Mouse (Mus musculus): ENCODE data around the gene Snd1. TPM values are rescaled to one million over a fixed set of nuclear protein-coding genes. Genes with fewer than 3 reads are reported as not detected.
"Not testable (repeated sequence)": the region's sequence is repeated elsewhere in the genome, so short reads cannot be mapped to it uniquely, and the experiment has no call there.

Snd1 gene
- polyA plus RNA-seq, 1 experiment from 2014 or later: 127 TPM

DNA sequence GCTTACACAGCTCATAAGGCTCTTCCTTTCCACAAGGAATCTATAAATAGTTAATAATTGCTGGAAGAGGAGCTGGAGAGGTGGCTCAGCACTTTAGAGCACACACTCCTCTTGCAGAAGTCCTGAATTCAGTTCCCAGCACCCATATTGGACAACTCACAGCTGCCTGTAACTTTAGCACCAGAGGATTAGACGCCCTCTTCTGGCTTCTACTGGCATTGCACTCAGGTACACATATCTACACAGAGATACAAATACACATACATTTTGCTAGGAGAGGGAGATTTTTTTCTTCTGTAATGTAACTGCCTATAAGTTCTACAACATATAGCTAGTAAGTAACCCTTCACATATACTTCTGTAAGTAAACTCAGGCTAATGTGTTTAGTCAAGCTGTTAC, 440.0 kb downstream of the Snd1 start:
- Histone ChIP-seq H3K4me3 (ENCODE audit: low read length) (no peak overlapping the region), H3K9ac (ENCODE audit: low read depth, low read length) (no peak overlapping the region), H3K4me1 (ENCODE audit: control insufficient read depth, insufficient read depth, low read length) (peaks cover 3% of the 10 kb centered on the region; the same call in 1 of the 2 replicates), H3K36me3 (ENCODE audit: control insufficient read depth, insufficient read depth, low read length) (no peaks in the 10 kb centered on the region), H3K27ac (ENCODE audit: low read length) (no peak overlapping the region), H3K4me2 (ENCODE audit: low read depth, low read length) (no peak overlapping the region), H3K27me3 (replicated peaks; ENCODE audit: control insufficient read depth, insufficient read depth, low read length) (no peaks in the 10 kb centered on the region), H3K9me3 (ENCODE audit: control insufficient read depth, low read length) (no peaks in the 10 kb centered on the region)
- no peak for ATAC-seq
- 60% methylated on average over 1 of the region's 1 CpGs for WGBS

GRCm38 (mm10) chr6:28916630-28917029, 441.7 kb downstream of the Snd1 start:
- 0 out of 2 replicates have a peak overlapping the region, but pooled peaks have one; percentile 9 for H3K27ac ChIP-seq (ENCODE audit: low read length)
- H3K9ac ChIP-seq (ENCODE audit: low read depth, low read length): no peak overlapping the region
- WGBS: 36% methylated on average over 8 of the region's 8 CpGs
- no peaks in the 10 kb centered on the region for H3K9me3 ChIP-seq (ENCODE audit: control insufficient read depth, low read length)
- peaks cover 3% of the 10 kb centered on the region; the same call in 1 of the 2 replicates for H3K4me1 ChIP-seq (ENCODE audit: control insufficient read depth, insufficient read depth, low read length)
- no peaks in the 10 kb centered on the region for H3K27me3 ChIP-seq (replicated peaks; ENCODE audit: control insufficient read depth, insufficient read depth, low read length)
- H3K4me3 ChIP-seq (ENCODE audit: low read length): no peak overlapping the region
- ATAC-seq: peak; percentile 53
- no peak overlapping the region for H3K4me2 ChIP-seq (ENCODE audit: low read depth, low read length)
- H3K36me3 ChIP-seq (ENCODE audit: control insufficient read depth, insufficient read depth, low read length): no peaks in the 10 kb centered on the region

DNA sequence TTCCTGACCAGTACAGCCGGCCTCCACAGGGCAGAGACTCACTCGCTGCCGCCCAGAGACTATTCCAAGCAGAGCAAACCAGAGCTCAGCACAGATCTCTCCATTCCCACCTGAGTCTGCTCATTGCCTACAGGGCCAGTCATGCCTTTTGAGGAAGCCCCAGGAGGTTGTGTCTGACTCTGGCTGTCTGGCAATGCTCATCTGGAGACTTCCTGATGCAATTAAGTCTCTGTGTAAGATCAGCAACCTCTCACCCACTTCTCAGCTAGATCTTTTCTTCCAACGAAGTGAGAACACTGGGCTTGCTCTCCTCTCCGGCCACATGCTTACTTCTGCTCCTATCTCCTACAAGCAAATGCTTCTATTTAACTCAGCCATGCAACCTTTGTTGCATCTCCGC, 444.4 kb downstream of the Snd1 start:
- WGBS: 51% methylated on average over 6 of the region's 6 CpGs
- Histone ChIP-seq H3K27ac (ENCODE audit: low read length) (no peak overlapping the region), H3K36me3 (ENCODE audit: control insufficient read depth, insufficient read depth, low read length) (no peaks in the 10 kb centered on the region), H3K27me3 (replicated peaks; ENCODE audit: control insufficient read depth, insufficient read depth, low read length) (no peaks in the 10 kb centered on the region), H3K9me3 (ENCODE audit: control insufficient read depth, low read length) (no peaks in the 10 kb centered on the region), H3K9ac (ENCODE audit: low read depth, low read length) (no peak overlapping the region), H3K4me3 (ENCODE audit: low read length) (no peak overlapping the region), H3K4me1 (ENCODE audit: control insufficient read depth, insufficient read depth, low read length) (peaks cover 3% of the 10 kb centered on the region; the same call in 1 of the 2 replicates), H3K4me2 (ENCODE audit: low read depth, low read length) (no peak overlapping the region)
- ATAC-seq: no peak

DNA sequence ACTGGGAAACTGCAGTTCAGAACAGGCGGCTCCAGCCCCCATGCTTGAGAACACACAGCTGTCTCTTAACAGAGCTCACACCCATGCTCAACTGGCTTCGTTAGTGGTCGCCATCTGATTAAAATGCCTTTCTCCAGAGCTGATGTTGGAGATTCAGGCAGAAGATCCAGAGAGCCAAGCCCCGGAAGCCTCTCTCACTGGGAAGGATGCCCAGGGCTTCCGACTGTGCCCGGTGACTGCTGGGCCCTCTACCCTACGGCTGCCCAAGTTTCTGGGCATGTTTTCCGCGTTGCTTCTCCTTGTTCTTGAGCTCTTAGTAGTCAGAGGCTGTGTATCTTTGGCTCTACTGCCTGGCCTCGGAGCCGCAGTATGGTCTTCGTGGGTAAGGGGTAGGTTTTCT, 447.4 kb downstream of the Snd1 start:
- Histone ChIP-seq H3K4me2 (ENCODE audit: low read depth, low read length) (no peak overlapping the region), H3K27me3 (replicated peaks; ENCODE audit: control insufficient read depth, insufficient read depth, low read length) (no peaks in the 10 kb centered on the region), H3K9ac (ENCODE audit: low read depth, low read length) (no peak overlapping the region), H3K36me3 (ENCODE audit: control insufficient read depth, insufficient read depth, low read length) (no peaks in the 10 kb centered on the region), H3K4me1 (ENCODE audit: control insufficient read depth, insufficient read depth, low read length) (no peaks in the 10 kb centered on the region), H3K9me3 (ENCODE audit: control insufficient read depth, low read length) (no peaks in the 10 kb centered on the region), H3K4me3 (ENCODE audit: low read length) (no peak overlapping the region), H3K27ac (ENCODE audit: low read length) (no peak overlapping the region)
- ATAC-seq: no peak
- 87% methylated on average over 12 of the region's 12 CpGs for WGBS

- Histone ChIP-seq H3K9ac (ENCODE audit: low read depth, low read length) (no peak overlapping the region), H3K4me2 (ENCODE audit: low read depth, low read length) (no peak overlapping the region), H3K9me3 (ENCODE audit: control insufficient read depth, low read length) (no peaks in the 10 kb centered on the region), H3K27me3 (replicated peaks; ENCODE audit: control insufficient read depth, insufficient read depth, low read length) (no peaks in the 10 kb centered on the region), H3K36me3 (ENCODE audit: control insufficient read depth, insufficient read depth, low read length) (no peaks in the 10 kb centered on the region), H3K4me3 (ENCODE audit: low read length) (no peak overlapping the region), H3K27ac (ENCODE audit: low read length) (no peak overlapping the region), H3K4me1 (ENCODE audit: control insufficient read depth, insufficient read depth, low read length) (no peaks in the 10 kb centered on the region)
- 72% methylated on average over 11 of the region's 11 CpGs for WGBS
- ATAC-seq: no peak
These were observed 448.3 kb downstream of the Snd1 start for GRCm38 (mm10) chr6:28923091-28923824.

- Histone ChIP-seq H3K9ac (ENCODE audit: low read depth, low read length) (no peak overlapping the region), H3K27me3 (replicated peaks; ENCODE audit: control insufficient read depth, insufficient read depth, low read length) (no peaks in the 10 kb centered on the region), H3K27ac (ENCODE audit: low read length) (no peak overlapping the region), H3K36me3 (ENCODE audit: control insufficient read depth, insufficient read depth, low read length) (no peaks in the 10 kb centered on the region), H3K4me2 (ENCODE audit: low read depth, low read length) (no peak overlapping the region), H3K4me3 (ENCODE audit: low read length) (no peak overlapping the region), H3K9me3 (ENCODE audit: control insufficient read depth, low read length) (no peaks in the 10 kb centered on the region), H3K4me1 (ENCODE audit: control insufficient read depth, insufficient read depth, low read length) (no peaks in the 10 kb centered on the region)
- 84% methylated on average over 10 of the region's 10 CpGs for WGBS
- ATAC-seq: no peak
These were observed 448.9 kb downstream of the Snd1 start for GRCm38 (mm10) chr6:28923837-28924236.

- not testable (repeated sequence) for H3K4me2 ChIP-seq (ENCODE audit: low read depth, low read length); H3K9me3 ChIP-seq (ENCODE audit: control insufficient read depth, low read length); H3K27me3 ChIP-seq (replicated peaks; ENCODE audit: control insufficient read depth, insufficient read depth, low read length); H3K4me1 ChIP-seq (ENCODE audit: control insufficient read depth, insufficient read depth, low read length); H3K4me3 ChIP-seq (ENCODE audit: low read length); H3K9ac ChIP-seq (ENCODE audit: low read depth, low read length); H3K27ac ChIP-seq (ENCODE audit: low read length); H3K36me3 ChIP-seq (ENCODE audit: control insufficient read depth, insufficient read depth, low read length); ATAC-seq
- WGBS: 64% methylated on average over 10 of the region's 24 CpGs
These were observed 453.0 kb downstream of the Snd1 start for GRCm38 (mm10) chr6:28927987-28928386.

DNA sequence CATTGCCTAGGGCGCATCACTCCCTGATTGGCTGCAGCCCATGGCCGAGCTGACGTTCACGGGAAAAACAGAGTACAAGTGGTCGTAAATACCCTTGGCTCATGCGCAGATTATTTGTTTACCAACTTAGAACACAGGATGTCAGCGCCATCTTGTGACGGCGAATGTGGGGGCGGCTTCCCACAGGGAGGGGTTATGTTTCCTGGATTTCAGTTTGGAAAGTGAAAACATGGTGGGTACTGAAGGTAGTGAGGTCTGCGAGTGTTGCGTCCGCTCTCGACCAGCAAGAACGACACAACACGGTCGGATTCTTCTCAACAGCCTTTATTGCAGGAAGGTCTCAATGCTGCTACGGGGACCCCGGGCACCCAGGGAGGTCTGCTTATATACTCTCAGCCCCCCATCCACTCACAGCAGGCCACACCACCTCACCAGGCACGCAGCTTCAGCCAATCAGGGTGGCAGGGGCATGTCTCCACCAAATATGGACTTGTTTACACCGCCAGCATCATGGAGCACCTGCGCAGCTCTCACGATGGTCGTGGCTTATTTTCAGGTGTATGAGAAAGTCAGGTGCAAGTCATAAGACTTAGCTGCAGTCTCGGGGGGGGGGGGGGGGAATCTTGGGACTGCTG, 454.3 kb downstream of the Snd1 start:
- not testable (repeated sequence) for H3K9ac ChIP-seq (ENCODE audit: low read depth, low read length); H3K27me3 ChIP-seq (replicated peaks; ENCODE audit: control insufficient read depth, insufficient read depth, low read length); H3K4me2 ChIP-seq (ENCODE audit: low read depth, low read length); H3K9me3 ChIP-seq (ENCODE audit: control insufficient read depth, low read length); H3K36me3 ChIP-seq (ENCODE audit: control insufficient read depth, insufficient read depth, low read length); H3K4me1 ChIP-seq (ENCODE audit: control insufficient read depth, insufficient read depth, low read length); H3K27ac ChIP-seq (ENCODE audit: low read length)
- 0 out of 2 replicates have a peak overlapping the region, but pooled peaks have one; percentile 14 for H3K4me3 ChIP-seq (ENCODE audit: low read length)
- peak; percentile 46; the same call in 1 of the 2 replicates for ATAC-seq
- 82% methylated on average over 20 of the region's 25 CpGs for WGBS

DNA sequence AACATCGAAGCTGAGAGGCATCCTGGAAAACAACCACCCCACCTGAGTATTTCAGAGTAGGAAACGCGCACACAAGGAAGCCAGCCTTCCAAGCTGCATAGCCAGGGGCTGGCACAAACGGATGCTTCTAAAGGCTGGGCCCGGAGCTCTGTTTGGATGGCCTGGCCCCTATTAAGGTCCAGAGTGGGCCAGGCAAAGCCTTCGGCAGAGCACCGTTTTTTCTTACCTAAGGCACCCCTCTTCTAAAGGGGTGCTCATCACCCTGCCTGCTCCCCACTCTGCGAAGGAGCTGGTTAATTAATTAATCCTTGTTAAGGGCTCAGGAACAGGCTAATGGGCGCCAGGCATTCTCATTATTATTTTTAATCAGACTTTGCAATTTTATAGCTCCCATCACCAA, 456.3 kb downstream of the Snd1 start:
- WGBS: 47% methylated on average over 9 of the region's 9 CpGs
- H3K4me3 ChIP-seq (ENCODE audit: low read length): no peak overlapping the region
- no peak overlapping the region for H3K27ac ChIP-seq (ENCODE audit: low read length)
- no peaks in the 10 kb centered on the region for H3K36me3 ChIP-seq (ENCODE audit: control insufficient read depth, insufficient read depth, low read length)
- no peak overlapping the region for H3K9ac ChIP-seq (ENCODE audit: low read depth, low read length)
- no peak overlapping the region for H3K4me2 ChIP-seq (ENCODE audit: low read depth, low read length)
- 0 out of 2 replicates have a peak, but pooled peaks cover 6% of the 10 kb centered on the region for H3K4me1 ChIP-seq (ENCODE audit: control insufficient read depth, insufficient read depth, low read length)
- H3K9me3 ChIP-seq (ENCODE audit: control insufficient read depth, low read length): no peaks in the 10 kb centered on the region
- no peak for ATAC-seq
- no peaks in the 10 kb centered on the region for H3K27me3 ChIP-seq (replicated peaks; ENCODE audit: control insufficient read depth, insufficient read depth, low read length)
